Mouse (Mus musculus) neural tube, embryonic 10.5 days (tissue): ENCODE measurements around the gene Atg14.
"Not testable (repeated sequence)": the region's sequence is repeated elsewhere in the genome, so short reads cannot be mapped to it uniquely, and the experiment has no call there.

Source experiments
- DNase-seq: peaks from one replicate; pipeline ENCODE4 v3.0.0-alpha.2; 2017; ENCODE audit warnings: low spot score; ENCODE audit errors: extremely low spot score

Atg14 gene

GRCm38 (mm10) chr14:47544286-47544685 lies 26.2 kb downstream of the Atg14 start:
- no peak for DNase-seq

GRCm38 (mm10) chr14:47542283-47542682 lies 28.2 kb downstream of the Atg14 start:
- no peak for DNase-seq

DNA sequence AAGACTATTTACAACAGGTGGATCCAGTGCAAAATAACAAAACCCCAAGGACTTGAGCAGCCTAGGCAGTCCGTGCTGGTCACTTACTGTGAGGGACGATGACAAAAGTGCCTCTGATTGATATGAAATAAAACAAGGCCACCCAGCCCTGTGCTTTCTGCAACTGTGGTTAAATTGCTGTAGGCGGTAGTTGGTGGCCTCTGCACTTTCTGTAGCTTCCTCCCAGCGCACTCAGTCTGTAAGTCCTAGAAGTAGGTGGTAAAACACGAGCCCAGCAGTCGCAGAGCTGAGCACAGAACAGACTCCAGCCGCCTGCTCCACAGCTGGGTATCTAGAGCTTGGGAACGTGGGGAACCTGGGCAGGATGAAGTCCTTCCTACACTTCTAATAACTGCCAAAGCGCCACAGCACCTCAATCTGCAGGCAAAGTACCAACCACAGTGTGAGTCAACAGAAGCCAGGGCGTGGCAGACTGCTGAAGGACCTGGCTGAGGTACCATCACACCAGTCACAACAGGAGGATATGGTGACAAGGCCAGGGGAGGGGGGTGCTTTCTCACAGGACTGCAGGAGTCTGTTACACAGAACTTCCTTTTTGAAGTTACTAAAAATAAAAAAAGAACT lies 29.0 kb downstream of the Atg14 start:
- no peak for DNase-seq

DNA sequence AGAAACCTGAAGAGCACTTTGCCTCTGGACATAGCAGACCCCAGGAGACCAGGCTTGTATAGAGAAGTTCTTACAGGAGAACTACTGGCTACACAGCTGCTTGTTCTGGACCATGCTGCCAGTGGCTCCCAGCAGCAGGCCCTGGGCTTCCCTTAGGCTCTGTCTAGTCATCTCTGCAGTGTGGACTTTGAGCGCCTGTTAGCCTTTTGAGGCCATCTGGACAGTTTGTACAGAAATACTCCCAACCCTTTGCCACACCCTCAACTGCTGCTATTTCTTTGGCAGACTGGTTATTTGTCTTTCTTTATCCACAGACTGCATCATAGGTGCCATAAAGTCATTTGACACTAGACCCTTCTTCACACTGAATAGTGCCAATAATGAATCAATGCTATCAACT lies 35.4 kb downstream of the Atg14 start:
- no peak for DNase-seq

DNA sequence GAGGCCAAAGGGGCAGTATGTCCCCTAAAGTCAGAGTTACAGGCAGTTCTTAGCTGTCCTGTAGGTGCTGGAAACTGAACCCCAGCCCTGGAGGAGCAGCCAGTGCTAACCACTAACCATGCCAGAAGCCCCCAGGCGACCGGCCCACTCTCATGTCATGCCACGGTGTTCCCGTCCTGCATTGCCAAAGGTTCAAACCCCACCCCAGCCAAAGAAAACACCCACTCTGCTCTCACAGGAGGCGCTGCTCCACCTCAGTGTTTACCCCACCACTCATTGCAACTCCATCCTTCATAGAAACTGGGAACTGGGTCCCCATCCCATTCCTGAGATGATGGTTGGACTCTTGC lies 36.3 kb downstream of the Atg14 start:
- DNase-seq = no peak

DNA sequence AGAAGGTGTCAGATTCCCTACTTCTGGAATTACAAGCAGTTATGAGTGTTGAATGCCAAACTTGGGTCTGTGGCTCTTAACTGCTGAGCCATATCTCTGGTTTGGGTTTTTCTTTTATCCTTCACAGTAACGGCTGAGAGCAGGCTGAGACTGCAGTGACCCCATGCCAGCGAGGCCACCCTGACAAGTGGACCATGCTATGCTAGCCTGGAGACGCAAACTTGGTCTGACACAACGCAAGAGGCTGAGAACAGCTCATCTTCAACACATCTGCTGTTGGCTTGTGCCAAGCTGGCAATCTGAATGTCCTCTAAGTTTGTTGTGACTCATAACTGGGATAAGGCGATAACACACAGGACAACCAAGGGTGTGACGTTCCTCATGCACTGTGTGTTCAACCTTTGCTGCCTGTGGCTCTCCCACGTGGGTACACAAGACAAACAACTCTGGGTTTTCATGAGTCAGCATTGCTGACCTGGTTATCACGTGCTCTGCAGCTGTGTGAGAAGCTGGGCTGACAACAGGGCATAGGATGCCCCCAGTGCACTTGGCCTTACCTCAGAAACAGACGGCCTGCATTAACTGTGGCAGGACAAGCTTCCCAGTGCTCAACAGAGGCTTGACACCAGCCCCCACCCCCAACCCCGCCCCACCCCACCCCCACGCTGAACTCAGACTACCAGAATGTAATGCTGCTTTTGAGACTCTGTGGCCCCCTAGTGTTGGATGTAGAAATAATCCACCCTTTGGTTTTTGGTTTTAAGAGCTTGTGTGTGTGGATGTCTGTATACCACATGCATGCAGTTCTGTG lies 36.9 kb downstream of the Atg14 start:
- DNase-seq = peak; percentile 50

DNA sequence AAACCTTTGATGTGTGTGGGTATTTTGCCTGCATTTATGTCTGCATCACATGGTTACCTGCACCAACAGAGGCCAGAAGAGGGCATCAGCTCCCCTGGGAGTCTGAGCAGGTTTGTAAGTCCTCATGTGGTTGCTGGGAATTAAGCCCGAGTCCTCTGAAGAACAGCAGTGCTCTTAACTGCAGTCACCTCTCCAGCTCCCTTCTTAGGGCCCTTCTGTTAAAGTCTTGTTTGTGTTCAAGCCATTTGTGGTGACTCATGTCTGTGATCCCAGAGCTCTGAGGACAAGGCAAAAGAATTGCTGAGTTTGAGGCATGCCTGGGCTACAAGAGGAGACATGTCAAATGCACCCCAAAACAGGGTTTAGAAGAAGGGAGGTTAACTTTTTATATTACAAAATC lies 38.0 kb downstream of the Atg14 start:
- no peak for DNase-seq

GRCm38 (mm10) chr14:47529592-47529991 lies 40.9 kb downstream of the Atg14 start:
- not testable (repeated sequence) for DNase-seq

DNA sequence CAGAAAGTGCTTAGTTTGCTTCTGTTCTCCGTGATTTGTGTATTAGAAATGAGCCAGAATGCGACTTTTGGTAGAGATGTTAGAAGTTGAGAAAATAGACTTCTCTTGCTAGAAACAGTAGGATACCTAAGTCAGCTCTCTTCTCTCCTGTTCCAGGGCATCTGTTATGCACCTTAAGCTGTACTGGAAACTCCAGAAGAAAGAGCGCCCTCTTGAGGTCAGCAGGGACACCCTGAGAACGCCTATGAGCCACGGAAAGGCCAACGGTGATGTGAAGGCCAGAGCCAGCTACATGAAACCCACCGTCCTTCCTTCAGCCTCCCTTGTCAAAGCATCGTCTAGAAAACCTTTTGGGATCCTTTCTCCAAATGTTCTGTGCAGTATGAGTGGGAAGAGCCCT lies 41.4 kb downstream of the Atg14 start:
- DNase-seq = peak; percentile 32

DNA sequence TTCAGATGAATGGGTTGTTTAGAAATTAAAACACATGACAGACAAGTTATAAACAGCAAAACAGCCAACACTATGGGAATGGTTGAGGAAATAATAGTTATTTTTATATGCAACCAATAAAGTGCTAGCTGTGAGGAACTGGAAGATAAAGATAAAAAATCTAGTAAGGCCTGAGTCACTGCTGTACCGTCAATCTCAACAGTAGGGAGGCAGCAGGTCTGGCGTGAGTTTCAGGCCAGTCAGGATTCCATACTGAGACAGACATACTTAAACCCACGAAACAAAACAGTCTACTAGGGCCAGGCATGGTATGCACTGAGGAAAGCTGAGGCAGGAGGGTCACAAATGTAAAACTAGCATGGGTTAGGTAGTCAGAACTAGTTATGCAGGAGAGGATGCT lies 42.2 kb downstream of the Atg14 start:
- no peak for DNase-seq

- no peak for DNase-seq
Observed at GRCm38 (mm10) chr14:47527833-47528232, 42.6 kb downstream of the Atg14 start.

DNA sequence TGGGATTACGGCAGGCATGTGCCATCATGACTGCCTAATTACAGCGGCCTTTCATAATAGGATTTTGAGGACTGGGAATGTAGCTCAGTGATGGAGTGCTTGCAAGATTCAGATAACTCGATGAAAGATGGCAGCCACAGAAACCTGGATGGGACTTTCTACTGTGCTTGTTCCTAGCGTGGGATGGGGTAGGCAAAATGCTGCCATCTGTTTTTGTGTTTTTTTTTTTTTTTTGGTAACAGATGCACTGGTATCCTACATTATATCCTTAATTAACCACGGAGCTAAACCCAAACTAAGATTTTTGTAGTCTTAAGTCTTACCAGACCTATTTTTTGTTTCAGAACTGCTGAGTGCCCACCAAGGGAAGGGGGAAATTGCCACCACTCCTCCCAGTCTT lies 44.6 kb downstream of the Atg14 start:
- DNase-seq = no peak

- DNase-seq = no peak
Observed at GRCm38 (mm10) chr14:47525374-47525773, 45.1 kb downstream of the Atg14 start.

- no peak for DNase-seq
Observed at GRCm38 (mm10) chr14:47522301-47522700, 48.1 kb downstream of the Atg14 start.

GRCm38 (mm10) chr14:47521609-47522008 lies 48.8 kb downstream of the Atg14 start:
- DNase-seq = no peak

- no peak for DNase-seq
Observed at GRCm38 (mm10) chr14:47520751-47521449, 49.5 kb downstream of the Atg14 start.

- DNase-seq = no peak
Observed at GRCm38 (mm10) chr14:47518619-47519018, 51.8 kb downstream of the Atg14 start.

GRCm38 (mm10) chr14:47516755-47517154 lies 53.7 kb downstream of the Atg14 start:
- no peak for DNase-seq

- no peak for DNase-seq
Observed at GRCm38 (mm10) chr14:47515636-47516035, 54.8 kb downstream of the Atg14 start.

- DNase-seq = no peak
Observed at GRCm38 (mm10) chr14:47514816-47515453, 55.5 kb downstream of the Atg14 start.

- DNase-seq = no peak
Observed at GRCm38 (mm10) chr14:47513606-47514005, 56.8 kb downstream of the Atg14 start.

GRCm38 (mm10) chr14:47510244-47510643 lies 60.2 kb downstream of the Atg14 start:
- DNase-seq = no peak
